Mouse (Mus musculus): ENCODE measurements at regions not wholly inside any gene's neighbourhood (a gene's known extent, or its start where the extent isn't known, plus 50 kb on each side); places are given as distances from the start of the nearest gene placed in this dataset.

- TF ChIP-seq CTCF (IDR thresholded peaks at IDR 0.05; ENCODE audit: low read depth) (no peak), EP300 (IDR thresholded peaks at IDR 0.05; ENCODE audit: low read depth) (no peak)
Observed at GRCm38 (mm10) chr13:28687838-28688237, 265.7 kb downstream of the Sox4 start.
